Mouse (Mus musculus) limb, embryonic 14.5 days (tissue): ENCODE measurements at regions not wholly inside any gene's neighbourhood (a gene's known extent, or its start where the extent isn't known, plus 50 kb on each side); places are given as distances from the start of the nearest gene placed in this dataset.

Experiments
- ATAC-seq: fragments of 200-750 bp; cut with Nextera tagmentation; 2 replicates; pipeline ENCODE4 v1.8.0; 2017; ENCODE audit warnings: low read depth, moderate number of reproducible peaks, moderate TSS enrichment; ENCODE audit not compliant: low FRiP score
- DNase-seq: peaks from one replicate; pipeline ENCODE4 v3.0.0-alpha.2; 2015; ENCODE audit warnings: low spot score
- H3K27ac ChIP-seq: fragments of 300-500 bp; sonication (generic); replicated peaks from 2 replicates; pipeline ENCODE4 v1.5.1; 2014; ENCODE audit warnings: low read depth, mild to moderate bottlenecking, low read length, moderate library complexity, mixed read lengths
- H3K27me3 ChIP-seq: fragments of 300-500 bp; sonication (generic); 2 replicates; pipeline ENCODE4 v1.6.1; 2014; ENCODE audit warnings: low read length, mixed read lengths; ENCODE audit not compliant: control insufficient read depth, insufficient read depth
- H3K36me3 ChIP-seq: fragments of 300-500 bp; sonication (generic); 2 replicates; pipeline ENCODE4 v1.6.1; 2014; ENCODE audit warnings: mild to moderate bottlenecking, low read length, moderate library complexity, mixed read lengths; ENCODE audit not compliant: control insufficient read depth, insufficient read depth
- H3K4me1 ChIP-seq: fragments of 300-500 bp; sonication (generic); 2 replicates; pipeline ENCODE4 v1.6.1; 2014; ENCODE audit warnings: antibody characterized with exemption, low read length, mixed read lengths; ENCODE audit not compliant: control insufficient read depth, insufficient read depth
- H3K4me2 ChIP-seq: fragments of 300-500 bp; sonication (generic); replicated peaks from 2 replicates; pipeline ENCODE4 v1.6.1; 2014; ENCODE audit warnings: low read depth, mild to moderate bottlenecking, low read length, moderate library complexity; ENCODE audit not compliant: severe bottlenecking
- H3K4me3 ChIP-seq: fragments of 300-500 bp; sonication (generic); replicated peaks from 2 replicates; pipeline ENCODE4 v1.5.1; 2014; ENCODE audit warnings: low read length
- H3K9ac ChIP-seq: fragments of 300-500 bp; sonication (generic); 2 replicates; pipeline ENCODE4 v1.6.1; 2014; ENCODE audit warnings: mild to moderate bottlenecking, low read depth, low read length, moderate library complexity; ENCODE audit not compliant: severe bottlenecking
- H3K9me3 ChIP-seq: fragments of 300-500 bp; sonication (generic); 2 replicates; pipeline ENCODE4 v1.6.1; 2016; ENCODE audit warnings: low read length; ENCODE audit not compliant: control insufficient read depth
- POLR2A ChIP-seq: fragments of 200-500 bp; IDR thresholded peaks from 2 replicates; pipeline ENCODE4 v1.8.0; 2012; ENCODE audit warnings: inconsistent platforms, mild to moderate bottlenecking, moderate library complexity, borderline replicate concordance; ENCODE audit not compliant: insufficient read depth, insufficient read length; ENCODE audit errors: extremely low read depth
- WGBS: fragments of 180-500 bp; shearing (Covaris S2); extraction: QIAGEN DNeasy Blood & Tissue Kit; methylation state at CpG from one replicate; pipeline ENCODE4 v1.1.7; 2014; 5-methylcytosine and 5-hydroxymethylcytosine counted together

GRCm38 (mm10) chr7:36519027-36519426, 178.9 kb upstream of the Tshz3 start:
- Histone ChIP-seq H3K9ac (no peak overlapping the region), H3K4me2 (no peak overlapping the region), H3K9me3 (no peaks in the 10 kb centered on the region), H3K36me3 (no peaks in the 10 kb centered on the region), H3K4me3 (no peak overlapping the region), H3K27me3 (no peaks in the 10 kb centered on the region), H3K4me1 (no peaks in the 10 kb centered on the region), H3K27ac (no peak overlapping the region)
- TF ChIP-seq POLR2A = no peak
- WGBS = 85% methylated on average over 4 of the region's 4 CpGs
- DNase-seq (no peak), ATAC-seq (no peak)

GRCm38 (mm10) chr7:36522960-36523359, 175.0 kb upstream of the Tshz3 start:
- H3K36me3 ChIP-seq = no peaks in the 10 kb centered on the region
- no peak for TF ChIP-seq POLR2A
- 73% methylated on average over 5 of the region's 5 CpGs for WGBS

GRCm38 (mm10) chr7:36526148-36526547, 171.8 kb upstream of the Tshz3 start:
- no peak for ATAC-seq
- whole genome bisulfite sequencing = 51% methylated on average over 7 of the region's 7 CpGs

More at GRCm38 (mm10) chr7:36522960-36523359, 175.0 kb upstream of the Tshz3 start:
- Histone ChIP-seq H3K4me2 (no peak overlapping the region), H3K9ac (no peak overlapping the region), H3K27ac (no peak overlapping the region), H3K9me3 (no peaks in the 10 kb centered on the region), H3K4me1 (no peaks in the 10 kb centered on the region), H3K4me3 (no peak overlapping the region), H3K27me3 (no peaks in the 10 kb centered on the region)
- DNase-seq (no peak), ATAC-seq (no peak)

GRCm38 (mm10) chr7:36526692-36527091, 171.2 kb upstream of the Tshz3 start:
- H3K4me1 ChIP-seq = no peaks in the 10 kb centered on the region
- ATAC-seq (no peak), DNase-seq (no peak)
- H3K27ac ChIP-seq = no peak overlapping the region
- H3K9ac ChIP-seq = no peak overlapping the region
- no peak overlapping the region for H3K4me2 ChIP-seq
- no peaks in the 10 kb centered on the region for H3K27me3 ChIP-seq
- no peak overlapping the region for H3K4me3 ChIP-seq
- 50% methylated on average over 3 of the region's 3 CpGs for WGBS
- H3K36me3 ChIP-seq = no peaks in the 10 kb centered on the region
- no peaks in the 10 kb centered on the region for H3K9me3 ChIP-seq
- TF ChIP-seq POLR2A = no peak

More at GRCm38 (mm10) chr7:36526148-36526547, 171.8 kb upstream of the Tshz3 start:
- no peaks in the 10 kb centered on the region for H3K4me1 ChIP-seq
- no peak for DNase-seq
- H3K36me3 ChIP-seq = no peaks in the 10 kb centered on the region
- H3K9ac ChIP-seq = no peak overlapping the region
- no peaks in the 10 kb centered on the region for H3K27me3 ChIP-seq
- H3K4me2 ChIP-seq = no peak overlapping the region
- no peak for TF ChIP-seq POLR2A
- H3K9me3 ChIP-seq = no peaks in the 10 kb centered on the region
- H3K4me3 ChIP-seq = no peak overlapping the region
- H3K27ac ChIP-seq = no peak overlapping the region

GRCm38 (mm10) chr7:36529504-36530065, 168.3 kb upstream of the Tshz3 start:
- no peaks in the 10 kb centered on the region for H3K4me1 ChIP-seq
- DNase-seq (no peak), ATAC-seq (no peak)
- H3K4me2 ChIP-seq = no peak overlapping the region
- H3K9ac ChIP-seq = no peak overlapping the region
- H3K9me3 ChIP-seq = no peaks in the 10 kb centered on the region
- H3K27me3 ChIP-seq = no peaks in the 10 kb centered on the region
- no peak overlapping the region for H3K27ac ChIP-seq
- no peak overlapping the region for H3K4me3 ChIP-seq
- 70% methylated on average over 15 of the region's 15 CpGs for WGBS
- no peaks in the 10 kb centered on the region for H3K36me3 ChIP-seq
- TF ChIP-seq POLR2A = no peak

GRCm38 (mm10) chr7:36531559-36531958, 166.4 kb upstream of the Tshz3 start:
- no peaks in the 10 kb centered on the region for H3K4me1 ChIP-seq
- DNase-seq (no peak), ATAC-seq (no peak)
- H3K36me3 ChIP-seq = no peaks in the 10 kb centered on the region
- TF ChIP-seq POLR2A = no peak
- H3K9me3 ChIP-seq = no peaks in the 10 kb centered on the region
- no peak overlapping the region for H3K27ac ChIP-seq
- H3K4me3 ChIP-seq = no peak overlapping the region
- WGBS = 84% methylated on average over 1 of the region's 1 CpGs
- H3K9ac ChIP-seq = no peak overlapping the region
- H3K27me3 ChIP-seq = no peaks in the 10 kb centered on the region
- H3K4me2 ChIP-seq = no peak overlapping the region
